Mouse (Mus musculus) liver, embryonic 15.5 days (tissue): Measurements from ENCODE around the gene Naa38. TPM values are rescaled to one million over a fixed set of nuclear protein-coding genes. Genes with fewer than 3 reads are reported as not detected.
"Not testable (repeated sequence)": the region's sequence is repeated elsewhere in the genome, so short reads cannot be mapped to it uniquely, and the experiment has no call there.

ENCODE experiments used
- ATAC-seq: fragments of 200-750 bp; cut with Nextera tagmentation; 2 replicates; pipeline ENCODE4 v1.8.0; 2017; ENCODE audit warnings: moderate number of reproducible peaks, mild to moderate bottlenecking, moderate library complexity; ENCODE audit not compliant: insufficient read depth
- H3K27ac ChIP-seq: fragments of 300-500 bp; sonication (generic); replicated peaks from 2 replicates; pipeline ENCODE4 v1.5.1; 2015; ENCODE audit warnings: mild to moderate bottlenecking, inconsistent platforms
- H3K27me3 ChIP-seq: fragments of 300-500 bp; sonication (generic); 2 replicates; pipeline ENCODE4 v1.6.1; 2015; ENCODE audit warnings: mild to moderate bottlenecking, inconsistent platforms
- H3K36me3 ChIP-seq: fragments of 300-500 bp; sonication (generic); replicated peaks from 2 replicates; pipeline ENCODE4 v1.6.1; 2015; ENCODE audit warnings: moderate library complexity, mild to moderate bottlenecking, inconsistent platforms
- H3K4me1 ChIP-seq: fragments of 300-500 bp; sonication (generic); replicated peaks from 2 replicates; pipeline ENCODE4 v1.6.1; 2015; ENCODE audit warnings: inconsistent platforms
- H3K4me2 ChIP-seq: fragments of 300-500 bp; sonication (generic); 2 replicates; pipeline ENCODE4 v1.6.1; 2015; ENCODE audit warnings: moderate library complexity, mild to moderate bottlenecking, inconsistent platforms
- H3K4me3 ChIP-seq: fragments of 300-500 bp; sonication (generic); replicated peaks from 2 replicates; pipeline ENCODE4 v1.5.1; 2015; ENCODE audit warnings: mild to moderate bottlenecking, inconsistent platforms
- H3K9ac ChIP-seq: fragments of 300-500 bp; sonication (generic); 2 replicates; pipeline ENCODE4 v1.6.1; 2015; ENCODE audit warnings: moderate library complexity, mild to moderate bottlenecking, inconsistent platforms
- H3K9me3 ChIP-seq: fragments of 300-500 bp; sonication (generic); replicated peaks from 2 replicates; pipeline ENCODE4 v1.6.1; 2016; ENCODE audit warnings: inconsistent platforms
- WGBS: fragments of 180-500 bp; shearing (Covaris S2); methylation state at CpG from one replicate; pipeline ENCODE4 v1.1.7; 2015; ENCODE audit warnings: mixed read lengths; ENCODE audit not compliant: insufficient replicate concordance; 5-methylcytosine and 5-hydroxymethylcytosine counted together
- polyA plus RNA-seq: library from polyadenylated mRNA; unstranded; fragments of >200 nt; fragmentation: Nextera tagmentation; extraction: Ambion mirVana; gene quantifications from 2 replicates; pipeline ENCODE4 v1.2.1, GENCODE M21; 2015

The Naa38 gene
- polyA plus RNA-seq, result 77.2 and 88.0 TPM in 2 replicates

DNA sequence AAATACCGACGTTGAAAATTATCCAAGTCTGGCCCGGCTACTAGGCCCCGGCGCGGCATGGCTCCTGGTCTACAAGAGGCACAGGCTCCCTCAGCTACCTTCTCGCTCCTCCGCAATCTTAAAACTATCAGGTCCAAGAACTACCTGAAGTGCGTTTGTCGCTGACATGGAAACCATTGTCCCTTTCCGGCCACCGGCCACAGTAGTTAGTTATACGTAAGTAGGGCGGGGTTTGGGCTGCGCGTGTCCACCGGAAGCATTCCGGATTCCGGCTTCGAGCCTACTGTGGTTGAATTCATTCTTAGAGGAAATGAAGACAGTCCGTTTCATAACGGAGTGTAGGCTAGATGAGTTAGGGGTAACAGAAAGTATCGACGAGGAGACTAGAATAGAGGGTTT is at the start of gene Naa38, which contains the start of gene Cyb5d1:
Gene Naa38, plus strand, starts transcription at position 253 of the 399 bp plus-strand sequence.
Gene Cyb5d1, minus strand, starts transcription at position 397 of the 399 bp plus-strand sequence.
- not testable (repeated sequence) for H3K9me3 ChIP-seq, H3K27me3 ChIP-seq
- peak within 1 kb of the TSS; percentile 96 for H3K4me2 ChIP-seq
- H3K36me3 ChIP-seq, result peaks cover 10% of the 10 kb centered on the region
- WGBS, result 0% methylated on average over 24 of the region's 24 CpGs
- peaks cover 32% of the 10 kb centered on the region for H3K4me1 ChIP-seq
- peak within 1 kb of the TSS; percentile 97 for H3K27ac ChIP-seq
- H3K9ac ChIP-seq, result peak within 1 kb of the TSS; percentile 94
- peak within 1 kb of the TSS; percentile 85 for H3K4me3 ChIP-seq
- peak; percentile 79 for ATAC-seq

DNA sequence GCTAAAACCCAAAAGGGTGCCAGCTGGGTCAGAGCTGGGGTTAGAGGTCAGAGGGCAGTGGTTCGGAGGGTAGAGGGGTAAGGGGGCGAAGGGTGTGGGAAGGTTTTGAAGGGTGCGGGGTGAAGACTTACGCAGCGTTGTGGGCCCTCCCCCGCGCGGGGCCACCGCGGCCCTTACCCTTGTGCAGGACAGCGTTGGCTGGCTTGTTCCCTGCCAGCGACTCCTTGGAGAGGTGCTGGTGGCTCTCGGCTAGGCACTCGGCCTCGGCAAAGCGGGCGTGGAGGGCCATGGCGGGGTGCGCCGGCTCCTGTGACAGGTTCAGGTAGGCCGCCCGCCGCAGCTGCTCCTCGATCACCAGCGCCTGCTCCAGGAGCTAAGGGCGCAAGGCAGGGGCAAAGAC is 48.8 kb upstream of the Naa38 start:
- 77% methylated on average over 26 of the region's 26 CpGs for WGBS
- peaks cover 20% of the 10 kb centered on the region for H3K27me3 ChIP-seq
- no peak overlapping the region for H3K9ac ChIP-seq
- peaks cover 14% of the 10 kb centered on the region; the same call in 1 of the 2 replicates for H3K36me3 ChIP-seq
- H3K4me2 ChIP-seq, result no peak overlapping the region
- no peak overlapping the region for H3K27ac ChIP-seq
- no peaks in the 10 kb centered on the region for H3K9me3 ChIP-seq
- H3K4me1 ChIP-seq, result no peaks in the 10 kb centered on the region
- no peak for ATAC-seq
- no peak overlapping the region for H3K4me3 ChIP-seq

GRCm38 (mm10) chr11:69356544-69356943 is 38.7 kb upstream of the Naa38 start:
- WGBS, result 68% methylated on average over 5 of the region's 5 CpGs
- ATAC-seq, result no peak
- H3K4me2 ChIP-seq, result no peak overlapping the region
- H3K27me3 ChIP-seq, result no peaks in the 10 kb centered on the region; the same call in 1 of the 2 replicates
- no peak overlapping the region for H3K27ac ChIP-seq
- H3K9ac ChIP-seq, result no peak overlapping the region
- no peaks in the 10 kb centered on the region for H3K4me1 ChIP-seq
- H3K36me3 ChIP-seq, result peaks cover 31% of the 10 kb centered on the region
- H3K4me3 ChIP-seq, result no peak overlapping the region
- H3K9me3 ChIP-seq, result no peaks in the 10 kb centered on the region

DNA sequence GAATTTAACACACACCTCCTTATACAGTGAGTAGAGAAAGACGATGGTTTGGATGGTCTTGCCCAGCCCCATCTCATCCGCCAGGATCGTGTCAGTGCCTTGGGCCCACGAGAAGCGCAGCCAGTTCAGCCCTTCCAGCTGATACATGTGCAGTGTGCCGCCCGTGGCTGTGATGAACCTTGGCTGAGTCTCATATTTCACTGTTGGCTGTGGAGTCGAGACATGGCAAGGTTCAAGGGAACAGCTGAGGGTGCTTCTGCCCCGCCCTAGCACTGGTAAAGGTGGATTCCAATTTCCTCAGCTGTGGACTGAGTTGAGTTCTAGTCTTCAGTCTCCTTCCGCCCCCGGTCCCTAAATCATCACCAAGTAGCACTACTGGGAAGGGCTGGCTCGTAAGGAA is 37.6 kb upstream of the Naa38 start:
- Histone ChIP-seq H3K9ac (no peak overlapping the region), H3K4me1 (no peaks in the 10 kb centered on the region), H3K4me2 (no peak overlapping the region), H3K27ac (no peak overlapping the region), H3K4me3 (no peak overlapping the region), H3K27me3 (no peaks in the 10 kb centered on the region; the same call in 1 of the 2 replicates), H3K9me3 (no peaks in the 10 kb centered on the region), H3K36me3 (peaks cover 27% of the 10 kb centered on the region)
- no peak for ATAC-seq
- WGBS, result 69% methylated on average over 12 of the region's 12 CpGs

DNA sequence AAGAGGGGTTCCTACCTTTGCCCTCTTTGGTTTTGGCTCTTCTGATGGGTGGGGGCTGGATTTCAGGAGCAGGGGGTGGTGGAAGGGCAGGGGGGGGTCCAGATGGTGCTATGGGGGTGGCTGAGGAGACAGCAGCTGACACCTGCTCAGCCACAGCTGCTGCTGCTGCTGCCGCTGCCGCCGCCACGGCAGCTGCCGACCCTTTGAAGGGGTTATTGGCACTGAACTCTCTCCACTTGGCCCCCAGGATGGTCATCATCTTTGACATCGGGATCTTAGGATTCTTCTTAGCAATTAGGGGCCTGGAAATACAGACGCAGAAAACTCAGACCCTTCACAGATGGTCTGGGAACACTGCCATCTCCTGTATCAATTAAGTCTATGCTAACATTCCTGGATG is 33.3 kb upstream of the Naa38 start:
- Histone ChIP-seq H3K4me2 (no peak overlapping the region), H3K9ac (no peak overlapping the region), H3K36me3 (peaks cover 9% of the 10 kb centered on the region), H3K9me3 (no peaks in the 10 kb centered on the region), H3K27ac (no peak overlapping the region), H3K27me3 (peaks cover 31% of the 10 kb centered on the region), H3K4me3 (no peak overlapping the region), H3K4me1 (peaks cover 25% of the 10 kb centered on the region)
- ATAC-seq, result no peak
- 69% methylated on average over 7 of the region's 7 CpGs for WGBS

DNA sequence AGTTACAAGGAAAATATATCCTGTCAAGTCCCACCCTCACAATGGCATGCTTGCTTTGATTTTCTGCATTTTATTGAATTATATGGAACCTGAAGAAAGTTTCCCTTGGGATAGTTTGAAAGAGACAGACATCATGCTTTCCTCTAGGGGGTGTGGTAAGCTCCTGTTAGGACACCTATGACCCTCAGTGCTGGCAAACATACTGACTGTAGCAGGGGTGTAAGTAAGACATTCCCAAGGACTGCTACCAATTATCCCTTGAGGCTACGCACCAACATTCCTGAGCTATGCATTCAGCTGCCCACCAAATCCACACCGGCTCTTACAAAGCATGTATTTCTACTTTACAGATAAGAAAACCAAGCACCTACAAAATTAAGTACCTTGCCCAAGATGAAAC is 32.8 kb upstream of the Naa38 start:
- H3K36me3 ChIP-seq, result peaks cover 6% of the 10 kb centered on the region
- no peak overlapping the region for H3K4me2 ChIP-seq
- no peak overlapping the region for H3K9ac ChIP-seq
- no peak overlapping the region for H3K4me3 ChIP-seq
- H3K27me3 ChIP-seq, result peaks cover 35% of the 10 kb centered on the region
- no peaks in the 10 kb centered on the region for H3K9me3 ChIP-seq
- 89% methylated on average over 2 of the region's 2 CpGs for WGBS
- H3K4me1 ChIP-seq, result peaks cover 30% of the 10 kb centered on the region
- ATAC-seq, result no peak
- H3K27ac ChIP-seq, result no peak overlapping the region

DNA sequence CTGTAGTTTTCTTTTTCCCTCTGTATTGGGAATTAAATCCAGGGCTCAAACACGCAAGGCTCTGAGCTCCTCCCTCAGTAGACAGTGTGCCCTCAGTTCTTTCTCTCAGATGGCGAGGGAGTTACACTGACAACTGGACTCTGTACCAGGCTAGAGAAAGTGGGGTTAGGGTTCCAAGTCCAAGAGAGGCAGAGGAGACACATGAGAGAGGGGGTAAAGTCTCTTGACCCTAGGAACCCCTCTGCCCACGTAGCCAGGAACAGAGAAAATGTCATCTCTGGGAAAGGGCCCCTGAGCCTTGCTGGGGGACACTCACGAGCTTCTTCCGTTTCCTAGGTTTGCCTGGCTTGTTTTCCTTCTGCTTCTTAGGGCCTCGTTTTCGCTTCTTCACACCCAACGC is 30.9 kb upstream of the Naa38 start:
- 45% methylated on average over 8 of the region's 8 CpGs for WGBS
- peak; percentile 37; the same call in 1 of the 2 replicates for ATAC-seq
- H3K27ac ChIP-seq, result peak overlapping the region; percentile 71
- peaks cover 42% of the 10 kb centered on the region for H3K4me1 ChIP-seq
- no peak overlapping the region for H3K9ac ChIP-seq
- no peaks in the 10 kb centered on the region for H3K36me3 ChIP-seq
- peaks cover 54% of the 10 kb centered on the region for H3K27me3 ChIP-seq
- no peaks in the 10 kb centered on the region for H3K9me3 ChIP-seq
- peak overlapping the region; percentile 29 for H3K4me2 ChIP-seq
- 0 out of 2 replicates have a peak overlapping the region, but pooled peaks have one; percentile 2 for H3K4me3 ChIP-seq

GRCm38 (mm10) chr11:69364910-69365309 is 30.4 kb upstream of the Naa38 start:
- H3K27me3 ChIP-seq, result peaks cover 60% of the 10 kb centered on the region
- peak overlapping the region; percentile 29; the same call in 1 of the 2 replicates for H3K4me2 ChIP-seq
- no peak overlapping the region for H3K9ac ChIP-seq
- peak; percentile 53 for ATAC-seq
- H3K9me3 ChIP-seq, result no peaks in the 10 kb centered on the region
- peaks cover 46% of the 10 kb centered on the region for H3K4me1 ChIP-seq
- no peaks in the 10 kb centered on the region for H3K36me3 ChIP-seq
- H3K4me3 ChIP-seq, result 0 out of 2 replicates have a peak overlapping the region, but pooled peaks have one; percentile 2
- H3K27ac ChIP-seq, result peak overlapping the region; percentile 71
- WGBS, result 37% methylated on average over 6 of the region's 6 CpGs

DNA sequence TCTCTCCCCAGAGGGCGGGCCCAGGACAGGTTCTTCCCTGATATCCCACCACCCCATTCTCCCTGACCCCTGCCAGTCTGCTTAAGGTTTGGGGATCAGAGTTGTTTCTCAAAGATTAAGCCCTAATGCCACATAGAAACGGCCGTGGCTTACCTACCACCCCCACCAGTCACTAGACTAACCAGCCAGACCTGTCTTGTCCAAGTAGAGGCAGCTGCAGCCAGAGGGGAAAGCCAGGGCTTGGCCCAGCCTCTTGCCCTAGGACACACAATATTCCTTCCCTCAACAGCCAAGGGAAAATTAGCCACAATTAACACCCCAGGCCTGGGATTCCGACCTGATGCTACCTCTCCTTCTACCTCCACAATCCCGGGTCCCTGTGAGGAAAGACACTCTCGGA is 29.6 kb upstream of the Naa38 start:
- Histone ChIP-seq H3K9ac (0 out of 2 replicates have a peak overlapping the region, but pooled peaks have one; percentile 54), H3K36me3 (no peaks in the 10 kb centered on the region), H3K4me3 (peak overlapping the region; percentile 76), H3K27me3 (peaks cover 65% of the 10 kb centered on the region), H3K9me3 (no peaks in the 10 kb centered on the region), H3K4me1 (peaks cover 50% of the 10 kb centered on the region), H3K27ac (peak overlapping the region; percentile 71), H3K4me2 (peak overlapping the region; percentile 95)
- WGBS, result 46% methylated on average over 6 of the region's 6 CpGs
- no peak for ATAC-seq

DNA sequence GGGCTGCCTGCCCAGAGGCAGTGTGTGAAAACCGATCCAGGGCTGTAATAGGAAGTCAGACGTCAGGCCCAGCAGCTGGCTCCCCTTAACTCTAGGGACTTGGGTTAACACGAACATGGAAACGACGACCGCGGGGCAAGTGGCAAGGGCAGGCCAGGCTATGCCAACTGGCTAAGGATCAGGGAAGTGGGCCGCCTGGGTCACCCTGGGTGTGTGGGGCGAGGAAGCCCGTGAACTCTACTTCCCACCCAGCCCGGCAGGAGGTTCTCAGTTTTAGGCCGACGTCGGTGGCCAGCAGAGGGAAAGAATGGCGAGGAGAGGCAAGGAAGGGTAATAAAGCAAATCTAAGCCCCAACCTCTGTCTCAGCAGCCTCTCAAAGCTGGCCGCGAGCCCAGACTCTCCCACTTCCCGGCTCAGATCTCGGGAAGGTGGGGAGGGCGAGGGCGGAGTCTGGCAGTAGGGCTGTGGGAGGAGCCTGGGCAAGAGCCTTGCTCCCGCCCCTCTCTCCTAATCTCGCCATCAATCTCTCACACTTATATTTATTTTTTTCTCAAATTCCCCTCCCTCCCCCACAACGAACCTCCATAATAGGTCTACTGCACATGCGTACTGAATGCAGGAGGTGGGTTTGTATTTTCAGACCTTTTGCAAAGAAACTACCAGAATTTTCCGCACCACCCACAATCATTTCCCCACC is 29.0 kb upstream of the Naa38 start:
- WGBS, result 2% methylated on average over 26 of the region's 26 CpGs
- Histone ChIP-seq H3K27me3 (peaks cover 71% of the 10 kb centered on the region), H3K27ac (peak overlapping the region; percentile 71), H3K36me3 (no peaks in the 10 kb centered on the region), H3K4me3 (peak overlapping the region; percentile 76), H3K4me2 (peak overlapping the region; percentile 95), H3K9me3 (no peaks in the 10 kb centered on the region), H3K9ac (peak overlapping the region; percentile 54; the same call in 1 of the 2 replicates), H3K4me1 (peaks cover 56% of the 10 kb centered on the region)
- peak; percentile 55 for ATAC-seq

- no peak for ATAC-seq
- H3K4me2 ChIP-seq, result peak overlapping the region; percentile 95
- peaks cover 77% of the 10 kb centered on the region for H3K27me3 ChIP-seq
- no peaks in the 10 kb centered on the region for H3K36me3 ChIP-seq
- no peaks in the 10 kb centered on the region for H3K9me3 ChIP-seq
- peak overlapping the region; percentile 85 for H3K9ac ChIP-seq
- 2% methylated on average over 22 of the region's 22 CpGs for WGBS
- H3K27ac ChIP-seq, result peak overlapping the region; percentile 63
- H3K4me3 ChIP-seq, result peak overlapping the region; percentile 76
- peaks cover 63% of the 10 kb centered on the region for H3K4me1 ChIP-seq
These were observed 28.3 kb upstream of the Naa38 start for GRCm38 (mm10) chr11:69366855-69367615.
